Comparison of ENCODE assay signal across 9 mouse cellular contexts in the genomic region with DNA sequence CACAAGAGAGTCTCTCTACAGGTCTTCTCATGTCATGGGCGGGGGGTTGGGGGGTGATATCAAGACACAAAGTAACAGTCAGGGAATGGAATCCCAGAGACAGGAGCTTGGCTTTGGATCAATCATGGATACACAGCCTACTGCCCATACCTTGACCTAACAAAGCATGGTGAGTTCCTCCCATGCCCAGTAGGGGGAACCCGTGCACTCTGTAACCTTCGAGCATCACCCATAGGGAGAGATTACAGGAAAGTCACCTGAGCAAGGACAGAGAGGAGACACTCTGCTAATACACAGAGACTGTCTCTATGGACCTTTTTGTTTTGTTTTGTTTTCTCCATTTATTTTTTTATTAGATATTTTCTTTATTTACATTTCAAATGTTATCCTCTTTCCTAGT. TPM values are rescaled to one million over a fixed set of nuclear protein-coding genes. Genes with fewer than 3 reads are reported as not detected.
DNase-seq lines count a peak whose midpoint lies in the region; ATAC-seq and TF ChIP-seq lines count a peak whose summit lies in the region.
"Had no signal": no experiment of that assay in that cellular context is flagged by ENCODE, and none has a peak within 500 bp of the region (broad histone marks: within the 10 kb centered on the region; RNA-seq: fewer than 3 reads in every experiment).

No protein-coding gene starts in this region.

- peaks cover 0 to 9% of the 10 kb centered on the region in 2 experiments; a peak in 1 of 4 replicates for H3K4me1 ChIP-seq in ES-E14 (ENCODE audit: control insufficient read depth in 2 of 2, insufficient read depth in 2 of 2, low read length in 2 of 2, poor library complexity in 1 of 2)
- no peaks in the 10 kb centered on the region for H3K4me1 ChIP-seq in hindbrain, embryonic 11.5 days (replicated peaks; ENCODE audit: control insufficient read depth, insufficient read depth, low read length)
- H3K4me1 ChIP-seq: lung, embryonic 15.5 days had no signal

- in situ Hi-C loops in ES-E14 (cut with MboI; ENCODE audit: low sequenced_read_pairs in 2 of 2, unreplicated experiment in 2 of 2): no loop called here

- H3K27me3 ChIP-seq in hindbrain, embryonic 11.5 days (ENCODE audit: control insufficient read depth, insufficient read depth, low read length): no peaks in the 10 kb centered on the region
- H3K27me3 ChIP-seq: lung, embryonic 15.5 days had no signal

- no peak overlapping the region for H3K4me2 ChIP-seq in hindbrain, embryonic 11.5 days (replicated peaks; ENCODE audit: low read depth, low read length)
- H3K4me2 ChIP-seq: lung, embryonic 15.5 days had no signal

- WGBS in hindbrain, embryonic 11.5 days: 3% methylated on average over 3 of the region's 3 CpGs

- no peak overlapping the region for H3K27ac ChIP-seq in ES-E14 (ENCODE audit: insufficient read depth, low read depth, low read length, poor library complexity, severe bottlenecking)
- H3K27ac ChIP-seq in hindbrain, embryonic 11.5 days (ENCODE audit: low read depth, low read length): no peak overlapping the region
- H3K27ac ChIP-seq: lung, embryonic 15.5 days had no signal

- peak; percentile 82 for DNase-seq in ES-E14 (ENCODE audit: low read depth, low spot score)
- peak; percentile 27 to 41 for DNase-seq in adrenal gland, postnatal 4 days (ENCODE audit: low spot score in 2 of 2)
- peak; percentile 85 for DNase-seq in hindbrain, embryonic 11.5 days (ENCODE audit: low spot score)
- peak; percentile 57 to 67 for DNase-seq in layer of hippocampus, postnatal 10 days (ENCODE audit: low spot score in 2 of 2)
- DNase-seq in lung, postnatal 25 days (ENCODE audit: low spot score): peak; percentile 73
- DNase-seq in right cerebral cortex, postnatal 25 days: peak; percentile 43
- peak; percentile 72 to 73 for DNase-seq in urinary bladder, postnatal 36 days (ENCODE audit: low spot score in 2 of 2)

- no peak overlapping the region for H3K9ac ChIP-seq in ES-E14 (ENCODE audit: insufficient read depth, low read depth, low read length, poor library complexity, severe bottlenecking)
- no peak overlapping the region for H3K9ac ChIP-seq in hindbrain, embryonic 11.5 days (ENCODE audit: low read depth, low read length)
- H3K9ac ChIP-seq: lung, embryonic 15.5 days had no signal

- no peaks in the 10 kb centered on the region for H3K36me3 ChIP-seq in ES-E14 (ENCODE audit: control insufficient read depth, insufficient read depth, low read length, poor library complexity, severe bottlenecking)
- H3K36me3 ChIP-seq in hindbrain, embryonic 11.5 days (ENCODE audit: control insufficient read depth, insufficient read depth, low read length): no peaks in the 10 kb centered on the region
- H3K36me3 ChIP-seq: lung, embryonic 15.5 days had no signal

- H3K9me3 ChIP-seq in ES-E14 (ENCODE audit: control insufficient read depth, insufficient read depth, low read depth, low read length): no peaks in the 10 kb centered on the region
- H3K9me3 ChIP-seq in hindbrain, embryonic 11.5 days (ENCODE audit: control insufficient read depth, low read length): no peaks in the 10 kb centered on the region
- H3K9me3 ChIP-seq: lung, embryonic 15.5 days had no signal

- no peak overlapping the region for H3K4me3 ChIP-seq in ES-E14 (ENCODE audit: insufficient read depth in 1 of 2, low read depth in 1 of 2, low read length in 2 of 2, poor library complexity in 1 of 2, severe bottlenecking in 1 of 2)
- H3K4me3 ChIP-seq in hindbrain, embryonic 11.5 days (ENCODE audit: low read depth, low read length): no peak overlapping the region
- H3K4me3 ChIP-seq: lung, embryonic 15.5 days had no signal

- ATAC-seq in erythroblast, adult 5-6 weeks (replicated peaks; ENCODE audit: low FRiP score, poor library complexity, severe bottlenecking): peak; percentile 80
- peak; percentile 53; the same call in 1 of the 2 replicates for ATAC-seq in hindbrain, embryonic 11.5 days (ENCODE audit: low FRiP score)

TF ChIP-seq in ES-E14, 5 proteins besides CTCF, POLR2A, EP300 and RAD21:
- peak; percentile 72; the same call in 1 of the 2 replicates for TF ChIP-seq ZC3H11A (IDR thresholded peaks at IDR 0.05; ENCODE audit: borderline replicate concordance, low read depth, low read length)
- TF ChIP-seq CHD2 (IDR thresholded peaks at IDR 0.05; ENCODE audit: low read depth, low read length): no peak

RNA-seq across cellular contexts. Expression of gene Ceacam10, which starts 40.5 kb away (rescaled TPM):
- 0.89 and 1.6 TPM in 2 replicates for total RNA-seq in ES-E14 (2012; rRNA removed)
- under 1 TPM; 0.48 to 0.51 TPM for total RNA-seq in adrenal gland, postnatal 4 days (2021)
- 5.4 and 9.2 TPM in 2 replicates for total RNA-seq in erythroblast, adult 5-6 weeks (2015; ENCODE audit: low replicate concordance)
- 3.9 and 9.7 TPM in 2 replicates for total RNA-seq in erythroblast, adult 5-6 weeks (2017; ENCODE audit: low replicate concordance)
- polyA plus RNA-seq in hindbrain, embryonic 11.5 days (2014; fragmentation: Nextera tagmentation; extraction: Ambion mirVana): not detected in 2 replicates
- not detected for total RNA-seq in layer of hippocampus, postnatal 10 days (2021)
- polyA plus RNA-seq: lung, embryonic 15.5 days had no signal

RNA-seq across cellular contexts. Expression of gene Gm9844, which starts 44.5 kb away (rescaled TPM):
- 4.6 and 6.7 TPM in 2 replicates for total RNA-seq in ES-E14 (2012; rRNA removed)
- total RNA-seq in adrenal gland, postnatal 4 days (2021): under 1 TPM in 1 of 2 experiments, not detected in 1; 0.92 TPM
- total RNA-seq in erythroblast, adult 5-6 weeks (2015; ENCODE audit: low replicate concordance): not detected in 2 replicates
- 1.4 TPM in 1 of 2 replicates, not detected in the other for total RNA-seq in erythroblast, adult 5-6 weeks (2017; ENCODE audit: low replicate concordance)
- 20.9 and 23.6 TPM in 2 replicates for polyA plus RNA-seq in hindbrain, embryonic 11.5 days (2014; fragmentation: Nextera tagmentation; extraction: Ambion mirVana)
- 1 to 10 TPM; 1.8 to 7.7 TPM for total RNA-seq in layer of hippocampus, postnatal 10 days (2021)

RNA-seq across cellular contexts. Expression of gene Lypd4, which starts 52.2 kb away (rescaled TPM):
- total RNA-seq in ES-E14 (2012; rRNA removed): 0.18 TPM in 1 of 2 replicates, not detected in the other
- not detected for total RNA-seq in adrenal gland, postnatal 4 days (2021)
- not detected in 2 replicates for total RNA-seq in erythroblast, adult 5-6 weeks (2015; ENCODE audit: low replicate concordance)
- not detected in 2 replicates for total RNA-seq in erythroblast, adult 5-6 weeks (2017; ENCODE audit: low replicate concordance)
- polyA plus RNA-seq in hindbrain, embryonic 11.5 days (2014; fragmentation: Nextera tagmentation; extraction: Ambion mirVana): not detected in 2 replicates
- total RNA-seq in layer of hippocampus, postnatal 10 days (2021): not detected
- polyA plus RNA-seq: lung, embryonic 15.5 days had no signal

RNA-seq across cellular contexts. Expression of gene Dmrtc2, which starts 52.4 kb away (rescaled TPM):
- 0.53 and 0.54 TPM in 2 replicates for total RNA-seq in ES-E14 (2012; rRNA removed)
- total RNA-seq in adrenal gland, postnatal 4 days (2021): under 1 TPM in 1 of 2 experiments, not detected in 1; 0.17 TPM
- not detected in 2 replicates for total RNA-seq in erythroblast, adult 5-6 weeks (2015; ENCODE audit: low replicate concordance)
- not detected in 2 replicates for total RNA-seq in erythroblast, adult 5-6 weeks (2017; ENCODE audit: low replicate concordance)
- polyA plus RNA-seq in hindbrain, embryonic 11.5 days (2014; fragmentation: Nextera tagmentation; extraction: Ambion mirVana): 0.14 TPM in 1 of 2 replicates, not detected in the other
- under 1 TPM in 1 of 2 experiments, not detected in 1; 0.27 TPM for total RNA-seq in layer of hippocampus, postnatal 10 days (2021)
- polyA plus RNA-seq: lung, embryonic 15.5 days had no signal

RNA-seq across cellular contexts. Expression of gene Cd177, which starts 57.4 kb away (rescaled TPM):
- total RNA-seq in ES-E14 (2012; rRNA removed): 0.22 TPM in 1 of 2 replicates, not detected in the other
- total RNA-seq in adrenal gland, postnatal 4 days (2021): 1 to 10 TPM; 1.5 to 3.9 TPM
- 66.3 and 90.3 TPM in 2 replicates for total RNA-seq in erythroblast, adult 5-6 weeks (2015; ENCODE audit: low replicate concordance)
- 93.1 and 113 TPM in 2 replicates for total RNA-seq in erythroblast, adult 5-6 weeks (2017; ENCODE audit: low replicate concordance)
- polyA plus RNA-seq in hindbrain, embryonic 11.5 days (2014; fragmentation: Nextera tagmentation; extraction: Ambion mirVana): not detected in 2 replicates
- not detected for total RNA-seq in layer of hippocampus, postnatal 10 days (2021)

Comparison
In these comparisons a context has a peak if more than half of its experiments do, and no peak if none do; other contexts are left out.
1. DNase-seq: peak in every context shown above with its lines; median percentile 85 in hindbrain, embryonic 11.5 days; 82 in ES-E14; 73 in lung, postnatal 25 days; 72 in urinary bladder, postnatal 36 days; 62 in layer of hippocampus, postnatal 10 days; 43 in right cerebral cortex, postnatal 25 days; 34 in adrenal gland, postnatal 4 days.